ENCODE assay signal across 22 mouse cellular contexts in the genomic region with DNA sequence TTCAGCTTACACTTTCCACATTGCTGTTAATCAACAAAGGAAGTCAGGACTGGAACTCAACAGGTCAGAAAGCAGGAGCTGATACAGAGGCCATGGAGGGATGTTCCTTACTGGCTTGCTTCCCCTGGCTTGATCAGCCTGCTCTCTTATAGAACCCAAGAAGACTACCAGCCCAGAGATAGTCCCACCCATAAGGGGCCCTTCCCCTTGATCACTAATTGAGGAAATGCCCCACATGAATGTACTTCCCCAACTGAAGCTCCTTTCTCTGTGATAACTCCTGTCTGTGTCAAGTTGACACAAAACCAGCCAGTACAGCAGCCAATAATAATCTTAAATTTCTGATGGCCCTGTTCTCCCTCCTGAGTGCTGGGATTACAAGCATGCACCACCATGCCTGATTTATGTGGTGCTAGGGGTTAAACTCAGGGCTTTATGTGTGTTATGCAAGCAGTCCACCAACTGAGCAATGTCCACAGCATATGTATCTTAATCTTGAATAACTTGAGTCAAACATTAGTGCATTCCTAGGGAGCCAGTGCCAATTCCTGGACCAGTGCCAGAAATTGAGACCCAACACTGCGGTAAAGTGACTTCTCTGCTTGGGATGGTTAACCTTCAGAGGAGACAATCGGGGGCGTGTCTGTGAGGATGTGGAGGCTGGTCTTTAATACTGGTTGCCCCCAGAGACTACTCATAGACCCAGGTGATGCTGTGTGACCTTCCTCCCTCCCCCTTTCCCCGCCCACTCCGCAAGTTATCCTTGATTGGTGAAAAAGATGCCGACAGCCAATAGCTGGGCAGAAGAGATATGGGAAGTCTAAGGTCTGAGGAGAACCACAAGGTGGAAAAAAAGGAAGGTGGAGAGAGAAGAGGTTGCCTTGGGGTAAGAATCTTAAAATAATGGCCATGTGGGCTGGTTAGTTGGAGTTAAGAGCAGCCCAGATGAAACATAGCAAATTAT. TPM values are rescaled to one million over a fixed set of nuclear protein-coding genes. Genes with fewer than 3 reads are reported as not detected.
DNase-seq lines count a peak whose midpoint lies in the region; ATAC-seq and TF ChIP-seq lines count a peak whose summit lies in the region.
"Had no signal": no experiment of that assay in that cellular context is flagged by ENCODE, and none has a peak within 500 bp of the region (broad histone marks: within the 10 kb centered on the region; RNA-seq: fewer than 3 reads in every experiment).

No protein-coding gene starts in this region.

- H3K9me3 ChIP-seq in kidney, postnatal 0 days (replicated peaks; ENCODE audit: low read length): no peaks in the 10 kb centered on the region
- H3K9me3 ChIP-seq in stomach, postnatal 0 days (ENCODE audit: control insufficient read depth, low read length): no peaks in the 10 kb centered on the region
- H3K9me3 ChIP-seq: embryonic facial prominence, embryonic 12.5 days; lung, embryonic 15.5 days; midbrain, embryonic 10.5 days; neural tube, embryonic 13.5 days had no signal

- H3K9ac ChIP-seq in kidney, postnatal 0 days (ENCODE audit: low read depth, low read length): no peak overlapping the region
- no peak overlapping the region for H3K9ac ChIP-seq in stomach, postnatal 0 days (ENCODE audit: low read length)
- H3K9ac ChIP-seq: embryonic facial prominence, embryonic 12.5 days; hindbrain, embryonic 14.5 days; lung, embryonic 15.5 days; neural tube, embryonic 13.5 days had no signal

- no peak overlapping the region for H3K4me3 ChIP-seq in kidney, postnatal 0 days (replicated peaks; ENCODE audit: low read depth, low read length)
- no peak overlapping the region for H3K4me3 ChIP-seq in stomach, postnatal 0 days (ENCODE audit: low read depth, low read length)
- H3K4me3 ChIP-seq: embryonic facial prominence, embryonic 12.5 days; lung, embryonic 15.5 days; midbrain, embryonic 10.5 days; neural tube, embryonic 13.5 days had no signal

- peak overlapping the region; percentile 47; the same call in 1 of the 2 replicates for H3K27ac ChIP-seq in kidney, postnatal 0 days
- H3K27ac ChIP-seq in stomach, postnatal 0 days (replicated peaks): no peak overlapping the region
- H3K27ac ChIP-seq: embryonic facial prominence, embryonic 12.5 days; hindbrain, embryonic 14.5 days; lung, embryonic 15.5 days; midbrain, embryonic 10.5 days; neural tube, embryonic 13.5 days had no signal

- TF ChIP-seq CTCF in kidney, postnatal 0 days (IDR thresholded peaks at IDR 0.05; ENCODE audit: low read depth): no peak
- no peak for TF ChIP-seq CTCF in stomach, postnatal 0 days (IDR thresholded peaks at IDR 0.05; ENCODE audit: low read depth)

- H3K4me1 ChIP-seq in kidney, postnatal 0 days (replicated peaks; ENCODE audit: insufficient read depth, low read length): no peaks in the 10 kb centered on the region
- no peaks in the 10 kb centered on the region for H3K4me1 ChIP-seq in stomach, postnatal 0 days (replicated peaks; ENCODE audit: control insufficient read depth, insufficient read depth)
- H3K4me1 ChIP-seq: embryonic facial prominence, embryonic 12.5 days; midbrain, embryonic 10.5 days; neural tube, embryonic 13.5 days had no signal

- 63% methylated on average over 6 of the region's 6 CpGs for WGBS in kidney, postnatal 0 days
- 70% methylated on average over 6 of the region's 6 CpGs for WGBS in stomach, postnatal 0 days

- no peak for TF ChIP-seq EP300 in stomach, postnatal 0 days (optimal IDR thresholded peaks at IDR 0.05)

- DNase-seq in lung, postnatal 10 days: peak; percentile 13
- DNase-seq in lung, postnatal 25 days (ENCODE audit: low spot score): no peak
- no peak for DNase-seq in kidney, postnatal 0 days (ENCODE audit: low spot score)
- no peak for DNase-seq in stomach, postnatal 0 days (ENCODE audit: low spot score)
- DNase-seq in MN1 (ENCODE audit: low spot score): no peak
- no peak for DNase-seq in yolk sac, embryonic 10.5 days (ENCODE audit: low spot score)
- no peak for DNase-seq in spleen, postnatal 36 days (ENCODE audit: low spot score in 2 of 2)
- DNase-seq: adrenal gland, postnatal 36 days; cerebellum, adult 8-10 months; gastrocnemius, postnatal 10 days; heart, postnatal 14 days; left cerebral cortex, postnatal 4 days; right cerebral cortex, postnatal 14 days; thymus, postnatal 4 days had no signal

- ATAC-seq in granulocyte monocyte progenitor cell, adult 5-6 weeks (replicated peaks; ENCODE audit: poor library complexity, severe bottlenecking): 0 out of 2 replicates have a peak, but pooled peaks have one; percentile 7
- peak; percentile 89 for ATAC-seq in kidney, postnatal 0 days (replicated peaks; ENCODE audit: low FRiP score, low read depth)
- ATAC-seq in stomach, postnatal 0 days (ENCODE audit: low FRiP score, low TSS enrichment): peak; percentile 59
- ATAC-seq: forebrain, embryonic 16.5 days had no signal

- no peak overlapping the region for H3K4me2 ChIP-seq in kidney, postnatal 0 days (ENCODE audit: low read length)
- no peak overlapping the region for H3K4me2 ChIP-seq in stomach, postnatal 0 days (replicated peaks; ENCODE audit: low read depth)
- H3K4me2 ChIP-seq: embryonic facial prominence, embryonic 12.5 days; heart, embryonic 11.5 days; hindbrain, embryonic 14.5 days; lung, embryonic 15.5 days; neural tube, embryonic 13.5 days had no signal

- peaks cover 19% of the 10 kb centered on the region; the same call in 1 of the 2 replicates for H3K36me3 ChIP-seq in kidney, postnatal 0 days (ENCODE audit: insufficient read depth, low read length)
- peaks cover 4% of the 10 kb centered on the region; the same call in 1 of the 2 replicates for H3K36me3 ChIP-seq in stomach, postnatal 0 days (ENCODE audit: control insufficient read depth, insufficient read depth, low read length)

- H3K27me3 ChIP-seq in kidney, postnatal 0 days (ENCODE audit: insufficient read depth, low read length): no peaks in the 10 kb centered on the region
- no peaks in the 10 kb centered on the region for H3K27me3 ChIP-seq in stomach, postnatal 0 days (ENCODE audit: control insufficient read depth, insufficient read depth, low read length)
- H3K27me3 ChIP-seq: lung, embryonic 15.5 days; neural tube, embryonic 13.5 days had no signal

RNA-seq across cellular contexts. Expression of a gene that starts 8.4 kb away (rescaled TPM):
- total RNA-seq in granulocyte monocyte progenitor cell, adult 5-6 weeks (2014; fragmentation: Nextera tagmentation): 5.0 and 9.0 TPM in 2 replicates
- total RNA-seq in granulocyte monocyte progenitor cell, adult 5-6 weeks (2017): 6.5 and 6.6 TPM in 2 replicates
- 21.4 and 22.1 TPM in 2 replicates for polyA plus RNA-seq in kidney, postnatal 0 days (2015; fragmentation: Nextera tagmentation; extraction: Ambion mirVana)
- polyA plus RNA-seq in stomach, postnatal 0 days (2015; fragmentation: Nextera tagmentation; extraction: Ambion mirVana): 9.2 and 9.4 TPM in 2 replicates

RNA-seq across cellular contexts. Expression of a gene that starts 11.4 kb away (rescaled TPM):
- 14.7 and 19.2 TPM in 2 replicates for total RNA-seq in granulocyte monocyte progenitor cell, adult 5-6 weeks (2014; fragmentation: Nextera tagmentation)
- 20.3 and 24.8 TPM in 2 replicates for total RNA-seq in granulocyte monocyte progenitor cell, adult 5-6 weeks (2017)
- 41.2 and 49.6 TPM in 2 replicates for polyA plus RNA-seq in kidney, postnatal 0 days (2015; fragmentation: Nextera tagmentation; extraction: Ambion mirVana)
- polyA plus RNA-seq in stomach, postnatal 0 days (2015; fragmentation: Nextera tagmentation; extraction: Ambion mirVana): 18.5 and 20.9 TPM in 2 replicates

RNA-seq across cellular contexts. Expression of a gene that starts 26.6 kb away (rescaled TPM):
- 79.8 and 111 TPM in 2 replicates for total RNA-seq in granulocyte monocyte progenitor cell, adult 5-6 weeks (2014; fragmentation: Nextera tagmentation)
- total RNA-seq in granulocyte monocyte progenitor cell, adult 5-6 weeks (2017): 88.5 and 108 TPM in 2 replicates
- 184 and 205 TPM in 2 replicates for polyA plus RNA-seq in kidney, postnatal 0 days (2015; fragmentation: Nextera tagmentation; extraction: Ambion mirVana)
- polyA plus RNA-seq in stomach, postnatal 0 days (2015; fragmentation: Nextera tagmentation; extraction: Ambion mirVana): 135 and 146 TPM in 2 replicates

RNA-seq across cellular contexts. Expression of a gene that starts 58.3 kb away (rescaled TPM):
- 67.1 and 84.1 TPM in 2 replicates for total RNA-seq in granulocyte monocyte progenitor cell, adult 5-6 weeks (2014; fragmentation: Nextera tagmentation)
- 169 and 176 TPM in 2 replicates for total RNA-seq in granulocyte monocyte progenitor cell, adult 5-6 weeks (2017)
- polyA plus RNA-seq in kidney, postnatal 0 days (2015; fragmentation: Nextera tagmentation; extraction: Ambion mirVana): 111 and 121 TPM in 2 replicates
- 117 and 124 TPM in 2 replicates for polyA plus RNA-seq in stomach, postnatal 0 days (2015; fragmentation: Nextera tagmentation; extraction: Ambion mirVana)

Comparison
In these comparisons a context has a peak if more than half of its experiments do, and no peak if none do; other contexts are left out.
1. ATAC-seq: peak in every context shown above with its lines; median percentile 89 in kidney, postnatal 0 days; 59 in stomach, postnatal 0 days; 7 in granulocyte monocyte progenitor cell, adult 5-6 weeks.